Mouse (Mus musculus) Patski (cell line): ENCODE measurements at regions not wholly inside any gene's neighbourhood (a gene's known extent, or its start where the extent isn't known, plus 50 kb on each side); places are given as distances from the start of the nearest gene placed in this dataset.

Experiments
- ATAC-seq: fragments of 100-300 bp; one replicate; pipeline ENCODE4 v1.8.0; 2021
- CTCF ChIA-PET: fragments of 350-600 bp; sonication (Branson Sonifier 250); formaldehyde crosslinking; loops from one replicate; lab custom pipeline; 2022; ENCODE audit warnings: inconsistent platforms; lab: Charles Lee
- POLR2A ChIA-PET: fragments of 350-600 bp; sonication (Branson Sonifier 250); formaldehyde crosslinking; loops from one replicate; lab custom pipeline; 2022; ENCODE audit warnings: antibody characterized with exemption, inconsistent platforms; lab: Charles Lee
- DNase-seq: peaks from one replicate; pipeline ENCODE4 v3.0.0-alpha.2; 2011; ENCODE audit warnings: low read depth, low spot score
- H3K27me3 ChIP-seq: fragments of 371-371 bp; one replicate; pipeline ENCODE4 v1.5.1; 2021
- CTCF ChIP-seq: fragments of 100-300 bp; IDR thresholded peaks from one replicate; pipeline ENCODE4 v1.5.1; 2021
- in situ Hi-C: fragments of 300-500 bp; cut with MboI; formaldehyde crosslinking; loops from 3 replicates; pipeline ENCODE4 v1.11.1; 2018; ENCODE audit warnings: low pct_unique_long_range_greater_than_20kb, mixed read lengths

GRCm38 (mm10) chr9:43387397-43387796 is 76.7 kb downstream of the Trim29 start:
- CTCF ChIA-PET = no interaction called here
- POLR2A ChIA-PET = interaction anchor here (0.5 kb wide), 1 partner anchor 859 kb away, joined by 3 read pairs; no protein-coding TSS in a partner anchor
- peaks cover 25% of the 10 kb centered on the region for H3K27me3 ChIP-seq
- in situ Hi-C loops = no loop called here
- no peak for ATAC-seq
- no peak for TF ChIP-seq CTCF
- DNase-seq = no peak

- no peak for ATAC-seq
- no peak for TF ChIP-seq CTCF
- POLR2A ChIA-PET = no interaction called here
- CTCF ChIA-PET = no interaction called here
- DNase-seq = no peak
- in situ Hi-C loops = no loop called here
- peaks cover 17% of the 10 kb centered on the region for H3K27me3 ChIP-seq
Observed at GRCm38 (mm10) chr9:43389491-43390083, 78.9 kb downstream of the Trim29 start.

GRCm38 (mm10) chr9:43392467-43393064 is 81.9 kb downstream of the Trim29 start:
- in situ Hi-C loops = no loop called here
- ChIA-PET CTCF (no interaction called here), POLR2A (no interaction called here)
- H3K27me3 ChIP-seq = peaks cover 5% of the 10 kb centered on the region
- DNase-seq (no peak), ATAC-seq (no peak)
- TF ChIP-seq CTCF = no peak

GRCm38 (mm10) chr9:43394204-43394603 is 83.6 kb downstream of the Trim29 start:
- TF ChIP-seq CTCF = no peak
- ChIA-PET CTCF (no interaction called here), POLR2A (no interaction called here)
- no peak for ATAC-seq
- no peaks in the 10 kb centered on the region for H3K27me3 ChIP-seq
- DNase-seq = no peak
- in situ Hi-C loops = no loop called here

GRCm38 (mm10) chr9:43395209-43395608 is 84.6 kb downstream of the Trim29 start:
- no peak for DNase-seq
- in situ Hi-C loops = no loop called here
- no peak for TF ChIP-seq CTCF
- H3K27me3 ChIP-seq = no peaks in the 10 kb centered on the region
- POLR2A ChIA-PET = no interaction called here
- CTCF ChIA-PET = no interaction called here
- no peak for ATAC-seq

- no peak for ATAC-seq
- in situ Hi-C loops = no loop called here
Observed at GRCm38 (mm10) chr9:43396566-43396965, 85.9 kb downstream of the Trim29 start.

GRCm38 (mm10) chr9:43408493-43408892 is 97.8 kb downstream of the Trim29 start:
- no peak for ATAC-seq
- in situ Hi-C loops = no loop called here

More at GRCm38 (mm10) chr9:43396566-43396965, 85.9 kb downstream of the Trim29 start:
- POLR2A ChIA-PET = no interaction called here
- DNase-seq = no peak
- peaks cover 6% of the 10 kb centered on the region for H3K27me3 ChIP-seq
- no peak for TF ChIP-seq CTCF
- CTCF ChIA-PET = no interaction called here

GRCm38 (mm10) chr9:43412473-43412872 is 101.8 kb downstream of the Trim29 start:
- no peak for TF ChIP-seq CTCF
- no peak for ATAC-seq
- POLR2A ChIA-PET = no interaction called here
- H3K27me3 ChIP-seq = peaks cover 43% of the 10 kb centered on the region
- CTCF ChIA-PET = no interaction called here
- in situ Hi-C loops = no loop called here
- no peak for DNase-seq

More at GRCm38 (mm10) chr9:43408493-43408892, 97.8 kb downstream of the Trim29 start:
- no peak for DNase-seq
- CTCF ChIA-PET = no interaction called here
- POLR2A ChIA-PET = no interaction called here
- no peak for TF ChIP-seq CTCF
- H3K27me3 ChIP-seq = peaks cover 30% of the 10 kb centered on the region

GRCm38 (mm10) chr9:43419993-43420715 is 109.5 kb downstream of the Trim29 start:
- in situ Hi-C loops = no loop called here
- CTCF ChIA-PET = no interaction called here
- DNase-seq (no peak), ATAC-seq (no peak)
- H3K27me3 ChIP-seq = peaks cover 33% of the 10 kb centered on the region
- no peak for TF ChIP-seq CTCF
- POLR2A ChIA-PET = interaction anchor here (0.6 kb wide), 1 partner anchor 244 kb away, joined by 4 read pairs; no protein-coding TSS in a partner anchor

- CTCF ChIA-PET = no interaction called here
- peaks cover 21% of the 10 kb centered on the region for H3K27me3 ChIP-seq
- POLR2A ChIA-PET = interaction anchor here (0.6 kb wide), 2 partner anchors 27 to 291 kb away, joined by 3 to 4 read pairs; no protein-coding TSS in a partner anchor
- in situ Hi-C loops = no loop called here
- ATAC-seq (no peak), DNase-seq (no peak)
- TF ChIP-seq CTCF = no peak
Observed at GRCm38 (mm10) chr9:43427007-43427406, 116.4 kb downstream of the Trim29 start.

GRCm38 (mm10) chr9:43433953-43434352 is 123.3 kb downstream of the Trim29 start:
- ChIA-PET POLR2A (no interaction called here), CTCF (no interaction called here)
- ATAC-seq (no peak), DNase-seq (no peak)
- H3K27me3 ChIP-seq = peaks cover 38% of the 10 kb centered on the region
- no peak for TF ChIP-seq CTCF
- in situ Hi-C loops = no loop called here
